Mouse (Mus musculus): ENCODE data around the gene Olfr550. TPM values are rescaled to one million over a fixed set of nuclear protein-coding genes. Genes with fewer than 3 reads are reported as not detected.
"Not testable (repeated sequence)": the region's sequence is repeated elsewhere in the genome, so short reads cannot be mapped to it uniquely, and the experiment has no call there.

Olfr550 gene
- polyA plus RNA-seq, 1 experiment from 2014 or later, result not detected

DNA sequence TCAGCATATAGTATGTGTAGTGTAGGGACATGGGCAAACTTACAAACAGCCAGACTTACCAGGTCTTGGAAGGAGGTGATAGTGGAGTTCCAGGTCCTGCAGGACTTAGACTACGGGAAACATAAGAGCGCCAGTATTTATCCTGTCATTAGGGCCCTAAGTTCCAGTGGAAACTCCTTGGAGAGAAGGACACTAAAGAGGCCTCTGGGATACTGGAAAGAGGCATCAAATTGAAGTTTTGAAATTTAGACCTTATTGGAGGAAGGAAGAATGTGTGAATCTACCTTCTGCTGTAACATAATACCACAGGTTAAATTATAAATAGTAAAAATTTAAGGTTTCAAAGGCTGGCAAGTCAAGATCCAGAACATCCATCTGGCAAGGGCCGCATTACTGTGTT lies 20.5 kb downstream of the Olfr550 start, which contains the start of gene Olfr551:
TSS of gene Olfr551 (minus strand) at position 101 of the 400 bp plus-strand sequence.
- Histone ChIP-seq H3K27me3 (no peaks in the 10 kb centered on the region), H3K4me2 (no peak within 1 kb of the TSS), H3K4me3 (no peak within 1 kb of the TSS), H3K9me3 (no peaks in the 10 kb centered on the region), H3K9ac (no peak within 1 kb of the TSS), H3K36me3 (no peaks in the 10 kb centered on the region), H3K4me1 (no peaks in the 10 kb centered on the region), H3K27ac (no peak within 1 kb of the TSS)
- ATAC-seq (ENCODE audit: borderline replicate concordance, extremely low read depth, low FRiP score, low TSS enrichment), result no peak
- 86% methylated on average over 3 of the region's 3 CpGs for WGBS

GRCm38 (mm10) chr7:102597378-102598031 lies 26.3 kb downstream of the Olfr550 start, which contains the start of gene Olfr552:
Olfr552 (plus strand) TSS chr7:102597770.
- H3K9me3 ChIP-seq, result no peaks in the 10 kb centered on the region
- H3K4me3 ChIP-seq, result no peak within 1 kb of the TSS
- H3K9ac ChIP-seq, result no peak within 1 kb of the TSS
- no peak within 1 kb of the TSS for H3K27ac ChIP-seq
- ATAC-seq (ENCODE audit: borderline replicate concordance, extremely low read depth, low FRiP score, low TSS enrichment), result no peak
- H3K4me1 ChIP-seq, result no peaks in the 10 kb centered on the region
- no peaks in the 10 kb centered on the region for H3K36me3 ChIP-seq
- no peak within 1 kb of the TSS for H3K4me2 ChIP-seq
- H3K27me3 ChIP-seq, result no peaks in the 10 kb centered on the region
- WGBS, result 64% methylated on average over 1 of the region's 1 CpGs

- H3K27me3 ChIP-seq, result no peaks in the 10 kb centered on the region; the same call in 1 of the 2 replicates
- no peak for ATAC-seq (ENCODE audit: borderline replicate concordance, extremely low read depth, low FRiP score, low TSS enrichment)
- no peaks in the 10 kb centered on the region for H3K4me1 ChIP-seq
- H3K9me3 ChIP-seq, result no peaks in the 10 kb centered on the region
- no peak within 1 kb of the TSS for H3K27ac ChIP-seq
- H3K36me3 ChIP-seq, result no peaks in the 10 kb centered on the region
- H3K4me3 ChIP-seq, result no peak within 1 kb of the TSS
- no peak within 1 kb of the TSS for H3K9ac ChIP-seq
- H3K4me2 ChIP-seq, result no peak within 1 kb of the TSS
Observed at GRCm38 (mm10) chr7:102618118-102618517, 46.9 kb downstream of the Olfr550 start, which contains the start of gene Olfr553. Olfr553 (minus strand) TSS chr7:102618218.

GRCm38 (mm10) chr7:102619608-102620007 lies 48.4 kb downstream of the Olfr550 start:
- no peak overlapping the region for H3K4me2 ChIP-seq
- H3K4me1 ChIP-seq, result no peaks in the 10 kb centered on the region
- H3K4me3 ChIP-seq, result no peak overlapping the region
- no peak overlapping the region for H3K9ac ChIP-seq
- no peaks in the 10 kb centered on the region for H3K9me3 ChIP-seq
- peak; percentile 62; the same call in 1 of the 2 replicates for ATAC-seq (ENCODE audit: borderline replicate concordance, extremely low read depth, low FRiP score, low TSS enrichment)
- H3K27me3 ChIP-seq, result no peaks in the 10 kb centered on the region; the same call in 1 of the 2 replicates
- H3K36me3 ChIP-seq, result no peaks in the 10 kb centered on the region
- H3K27ac ChIP-seq, result no peak overlapping the region
- WGBS, result 28% methylated on average over 5 of the region's 5 CpGs

DNA sequence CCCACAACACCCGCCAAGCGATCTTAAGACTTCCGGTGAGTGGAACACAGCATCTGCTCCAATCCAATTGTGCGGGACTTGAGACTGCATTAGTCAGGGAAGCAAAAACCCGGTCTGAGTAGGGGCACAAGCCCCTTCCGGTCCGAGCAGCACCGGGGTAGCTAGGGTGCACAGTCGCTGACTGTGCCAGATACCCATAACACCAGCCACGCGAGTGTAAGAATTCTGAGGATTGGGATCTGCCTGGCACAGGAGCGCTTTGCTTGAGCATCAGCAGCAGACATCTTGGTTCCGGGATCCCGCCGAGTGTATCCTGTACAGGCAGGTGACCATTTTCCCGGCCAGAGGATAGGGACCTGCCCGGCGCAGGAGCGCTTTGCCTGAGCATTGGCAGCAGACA lies 49.1 kb downstream of the Olfr550 start:
- H3K9me3 ChIP-seq; H3K9ac ChIP-seq; H3K27ac ChIP-seq; H3K4me3 ChIP-seq; H3K27me3 ChIP-seq; H3K4me2 ChIP-seq; H3K36me3 ChIP-seq; H3K4me1 ChIP-seq; ATAC-seq (ENCODE audit: borderline replicate concordance, extremely low read depth, low FRiP score, low TSS enrichment): not testable (repeated sequence)
- 83% methylated on average over 19 of the region's 19 CpGs for WGBS

Other genes starting within 250 kb of the Olfr550 start
- 179 and 180 TPM in 2 replicates for gene Rrm1, start 129.7 kb upstream of the Olfr550 start, polyA plus RNA-seq (2015; fragmentation: Nextera tagmentation; extraction: Ambion mirVana)
- 0.17 and 0.31 TPM in 2 replicates for gene Olfr543, start 89.8 kb upstream of the Olfr550 start, polyA plus RNA-seq (2015; fragmentation: Nextera tagmentation; extraction: Ambion mirVana)
- 0.08 and 0.09 TPM in 2 replicates for gene Olfr544, start 83.1 kb upstream of the Olfr550 start, polyA plus RNA-seq (2015; fragmentation: Nextera tagmentation; extraction: Ambion mirVana)
- not detected in 2 replicates for gene Olfr545, start 71.9 kb upstream of the Olfr550 start, polyA plus RNA-seq (2015; fragmentation: Nextera tagmentation; extraction: Ambion mirVana)
- gene Olfr547, start 36.7 kb upstream of the Olfr550 start, polyA plus RNA-seq (2015; fragmentation: Nextera tagmentation; extraction: Ambion mirVana), result not detected in 2 replicates
- gene Olfr548-ps1, start 30.5 kb upstream of the Olfr550 start, polyA plus RNA-seq (2015; fragmentation: Nextera tagmentation; extraction: Ambion mirVana), result not detected in 2 replicates
- not detected in 2 replicates for gene Olfr549, start 21.6 kb upstream of the Olfr550 start, polyA plus RNA-seq (2015; fragmentation: Nextera tagmentation; extraction: Ambion mirVana)
- 0.26 and 1.1 TPM in 2 replicates for gene Trim21, start 6.0 kb upstream of the Olfr550 start, polyA plus RNA-seq (2015; fragmentation: Nextera tagmentation; extraction: Ambion mirVana)
- gene Olfr551, start 20.4 kb downstream of the Olfr550 start, polyA plus RNA-seq (2015; fragmentation: Nextera tagmentation; extraction: Ambion mirVana), result not detected in 2 replicates
- not detected in 2 replicates for gene Olfr552, start 26.3 kb downstream of the Olfr550 start, polyA plus RNA-seq (2015; fragmentation: Nextera tagmentation; extraction: Ambion mirVana)
- gene Olfr553, start 46.8 kb downstream of the Olfr550 start, polyA plus RNA-seq (2015; fragmentation: Nextera tagmentation; extraction: Ambion mirVana), result not detected in 2 replicates
- gene Olfr554, start 67.0 kb downstream of the Olfr550 start, polyA plus RNA-seq (2015; fragmentation: Nextera tagmentation; extraction: Ambion mirVana), result not detected in 2 replicates
- gene Olfr555, start 87.4 kb downstream of the Olfr550 start, polyA plus RNA-seq (2015; fragmentation: Nextera tagmentation; extraction: Ambion mirVana), result not detected in 2 replicates
- not detected in 2 replicates for gene Olfr556, start 93.5 kb downstream of the Olfr550 start, polyA plus RNA-seq (2015; fragmentation: Nextera tagmentation; extraction: Ambion mirVana)
- 13.2 and 14.0 TPM in 2 replicates for gene Trim68, start 115.9 kb downstream of the Olfr550 start, polyA plus RNA-seq (2015; fragmentation: Nextera tagmentation; extraction: Ambion mirVana)
- not detected in 2 replicates for gene Olfr557, start 124.5 kb downstream of the Olfr550 start, polyA plus RNA-seq (2015; fragmentation: Nextera tagmentation; extraction: Ambion mirVana)
- gene Olfr558, start 130.8 kb downstream of the Olfr550 start, polyA plus RNA-seq (2015; fragmentation: Nextera tagmentation; extraction: Ambion mirVana), result 0.28 and 0.49 TPM in 2 replicates
- gene Olfr33, start 147.6 kb downstream of the Olfr550 start, polyA plus RNA-seq (2015; fragmentation: Nextera tagmentation; extraction: Ambion mirVana), result not detected in 2 replicates
- not detected in 2 replicates for gene Olfr559, start 156.0 kb downstream of the Olfr550 start, polyA plus RNA-seq (2015; fragmentation: Nextera tagmentation; extraction: Ambion mirVana)
- gene Olfr560, start 187.9 kb downstream of the Olfr550 start, polyA plus RNA-seq (2015; fragmentation: Nextera tagmentation; extraction: Ambion mirVana), result 0.09 TPM in 1 of 2 replicates, not detected in the other
- 0.21 and 0.36 TPM in 2 replicates for gene Olfr78, start 188.0 kb downstream of the Olfr550 start, polyA plus RNA-seq (2015; fragmentation: Nextera tagmentation; extraction: Ambion mirVana)
- gene Olfr561, start 199.8 kb downstream of the Olfr550 start, polyA plus RNA-seq (2015; fragmentation: Nextera tagmentation; extraction: Ambion mirVana), result not detected in 2 replicates
- not detected in 2 replicates for gene Olfr564, start 232.0 kb downstream of the Olfr550 start, polyA plus RNA-seq (2015; fragmentation: Nextera tagmentation; extraction: Ambion mirVana)

Measured in lung, embryonic 15.5 days (tissue).